Mouse (Mus musculus) right cerebral cortex, postnatal 10 days (tissue): ENCODE measurements at regions not wholly inside any gene's neighbourhood (a gene's known extent, or its start where the extent isn't known, plus 50 kb on each side); places are given as distances from the start of the nearest gene placed in this dataset.

Experiments used
- DNase-seq, 2 experiments: peaks; one replicate each; pipeline ENCODE4 v3.0.0; 2021; ENCODE audit warnings: low spot score in 2 of 2

- DNase-seq, result no peak
These were observed 53.3 kb upstream of the Prkcq start for GRCm38 (mm10) chr2:11118625-11119024.

DNA sequence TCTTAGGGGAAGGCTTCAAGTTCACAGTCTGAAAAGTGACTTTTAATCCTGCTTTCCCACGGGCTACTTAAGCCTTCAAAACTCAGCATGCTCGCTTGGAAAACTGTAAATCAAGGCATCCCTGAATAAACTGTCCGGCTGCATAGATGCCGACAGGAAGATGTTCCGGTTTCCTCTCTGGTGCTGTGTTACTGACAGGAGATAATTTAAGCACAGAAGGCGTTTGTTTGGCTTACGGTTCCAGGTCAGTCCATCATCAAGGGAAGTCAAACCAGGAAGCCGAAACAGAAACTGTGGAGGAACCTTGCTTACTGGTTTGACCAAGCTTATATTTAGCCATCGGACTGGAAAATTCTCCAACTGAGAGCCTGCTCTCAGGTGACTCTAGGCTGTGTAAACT, 52.6 kb upstream of the Prkcq start:
- DNase-seq, result no peak
